Mouse (Mus musculus) embryo, embryonic 10 days (tissue): ENCODE measurements at regions not wholly inside any gene's neighbourhood (a gene's known extent, or its start where the extent isn't known, plus 50 kb on each side); places are given as distances from the start of the nearest gene placed in this dataset.
"Not testable (repeated sequence)": the region's sequence is repeated elsewhere in the genome, so short reads cannot be mapped to it uniquely, and the experiment has no call there.

Source experiments
- DNase-seq: peaks from one replicate; pipeline ENCODE4 v3.0.0-alpha.2; 2015; ENCODE audit warnings: low spot score

- no peak for DNase-seq
Measured at GRCm38 (mm10) chr3:41504867-41505266, 50.7 kb upstream of the Jade1 start.

- no peak for DNase-seq
Measured at GRCm38 (mm10) chr3:41502161-41502560, 53.4 kb upstream of the Jade1 start.

GRCm38 (mm10) chr3:41501639-41502038 lies 53.9 kb upstream of the Jade1 start:
- DNase-seq, result not testable (repeated sequence)

GRCm38 (mm10) chr3:41501124-41501523 lies 54.4 kb upstream of the Jade1 start:
- DNase-seq, result no peak

GRCm38 (mm10) chr3:41499680-41500079 lies 55.9 kb upstream of the Jade1 start:
- DNase-seq, result no peak

GRCm38 (mm10) chr3:41498791-41499190 lies 56.7 kb upstream of the Jade1 start:
- no peak for DNase-seq

- DNase-seq, result no peak
Measured at GRCm38 (mm10) chr3:41497771-41498170, 57.8 kb upstream of the Jade1 start.

- DNase-seq, result no peak
Measured at GRCm38 (mm10) chr3:41496931-41497710, 58.4 kb upstream of the Jade1 start.

GRCm38 (mm10) chr3:41495893-41496292 lies 59.6 kb upstream of the Jade1 start:
- DNase-seq, result no peak

- DNase-seq, result no peak
Measured at GRCm38 (mm10) chr3:41495097-41495496, 60.4 kb upstream of the Jade1 start.

- DNase-seq, result no peak
Measured at GRCm38 (mm10) chr3:41493472-41493871, 62.1 kb upstream of the Jade1 start.

GRCm38 (mm10) chr3:41492727-41493392 lies 62.7 kb upstream of the Jade1 start:
- DNase-seq, result no peak

- DNase-seq, result no peak
Measured at GRCm38 (mm10) chr3:41492031-41492726, 63.4 kb upstream of the Jade1 start.

- no peak for DNase-seq
Measured at GRCm38 (mm10) chr3:41491185-41491584, 64.3 kb upstream of the Jade1 start.

GRCm38 (mm10) chr3:41489998-41490397 lies 65.5 kb upstream of the Jade1 start:
- DNase-seq, result no peak

GRCm38 (mm10) chr3:41489571-41489970 lies 66.0 kb upstream of the Jade1 start:
- DNase-seq, result no peak

GRCm38 (mm10) chr3:41488229-41488774 lies 67.2 kb upstream of the Jade1 start:
- no peak for DNase-seq

GRCm38 (mm10) chr3:41484920-41485319 lies 70.6 kb upstream of the Jade1 start:
- no peak for DNase-seq

- no peak for DNase-seq
Measured at GRCm38 (mm10) chr3:41483582-41483981, 71.9 kb upstream of the Jade1 start.

GRCm38 (mm10) chr3:41482881-41483494 lies 72.5 kb upstream of the Jade1 start:
- no peak for DNase-seq

GRCm38 (mm10) chr3:41480186-41480585 lies 75.3 kb upstream of the Jade1 start:
- DNase-seq, result no peak

- no peak for DNase-seq
Measured at GRCm38 (mm10) chr3:41478971-41479370, 76.6 kb upstream of the Jade1 start.
